Mouse (Mus musculus): ENCODE measurements around the gene Rc3h2. TPM values are rescaled to one million over a fixed set of nuclear protein-coding genes. Genes with fewer than 3 reads are reported as not detected.

The Rc3h2 gene
- polyA plus RNA-seq (2015; fragmentation: Nextera tagmentation; extraction: Ambion mirVana), result 10.8 and 12.1 TPM in 2 replicates

DNA sequence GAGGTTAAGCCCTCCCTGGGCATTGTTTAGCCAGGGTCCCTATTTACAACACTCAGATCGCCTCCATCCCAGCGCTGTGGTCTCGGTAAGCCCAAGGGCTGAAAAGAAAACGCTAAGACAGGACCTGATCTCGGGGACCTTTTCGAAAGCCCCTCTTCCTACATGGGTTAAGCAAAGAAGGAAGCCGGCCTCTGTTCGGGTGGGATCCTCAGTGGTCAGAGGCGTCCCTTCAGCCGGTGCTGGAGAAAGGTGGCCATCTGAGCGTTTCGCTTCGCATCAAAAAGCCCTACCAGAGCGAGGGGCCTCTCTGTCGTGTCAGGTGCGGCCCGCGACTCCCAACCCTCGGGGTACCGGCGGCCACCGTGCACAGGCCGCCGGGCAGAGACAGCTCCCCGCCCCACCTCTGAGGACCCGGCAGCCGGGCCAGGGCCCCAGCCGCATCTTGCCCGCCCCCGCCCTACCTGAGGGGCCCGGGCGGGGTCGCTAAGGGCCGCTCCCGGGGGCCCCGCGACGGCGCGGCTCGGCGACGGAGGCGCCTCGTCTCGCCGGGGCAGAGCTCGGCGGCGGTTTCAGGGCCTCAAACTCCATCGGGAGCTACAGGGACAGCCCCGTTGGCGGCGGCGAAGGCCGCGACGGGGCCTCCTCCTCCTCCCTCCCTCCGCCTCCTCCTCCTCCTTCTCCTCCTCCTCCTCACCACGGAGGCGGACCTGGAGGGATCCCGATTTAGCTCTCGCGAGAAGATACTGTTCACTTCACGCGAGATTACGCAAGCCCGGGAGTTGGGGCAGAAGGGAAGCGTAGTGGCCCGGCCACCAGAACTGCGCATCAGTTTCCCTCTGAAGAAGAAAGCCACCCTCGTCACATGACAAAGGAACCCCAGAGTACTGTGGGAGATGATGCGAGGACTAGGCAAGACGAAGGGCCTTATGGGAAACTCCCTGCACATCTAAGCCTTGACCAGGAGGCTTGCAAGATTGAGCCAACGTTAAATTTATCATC lies at the start of gene Rc3h2:
TSS of gene Rc3h2 (minus strand) at position 598 of the 999 bp plus-strand sequence.
- Histone ChIP-seq H3K4me3 (replicated peaks) (peak within 1 kb of the TSS; percentile 93), H3K4me1 (replicated peaks) (no peaks in the 10 kb centered on the region), H3K9ac (peak within 1 kb of the TSS; percentile 91), H3K4me2 (replicated peaks) (peak within 1 kb of the TSS; percentile 76), H3K36me3 (no peaks in the 10 kb centered on the region), H3K27ac (peak within 1 kb of the TSS; percentile 96), H3K27me3 (replicated peaks) (no peaks in the 10 kb centered on the region), H3K9me3 (no peaks in the 10 kb centered on the region)
- ATAC-seq, result peak; percentile 98
- WGBS, result under 1% methylated on average over 70 of the region's 75 CpGs

DNA sequence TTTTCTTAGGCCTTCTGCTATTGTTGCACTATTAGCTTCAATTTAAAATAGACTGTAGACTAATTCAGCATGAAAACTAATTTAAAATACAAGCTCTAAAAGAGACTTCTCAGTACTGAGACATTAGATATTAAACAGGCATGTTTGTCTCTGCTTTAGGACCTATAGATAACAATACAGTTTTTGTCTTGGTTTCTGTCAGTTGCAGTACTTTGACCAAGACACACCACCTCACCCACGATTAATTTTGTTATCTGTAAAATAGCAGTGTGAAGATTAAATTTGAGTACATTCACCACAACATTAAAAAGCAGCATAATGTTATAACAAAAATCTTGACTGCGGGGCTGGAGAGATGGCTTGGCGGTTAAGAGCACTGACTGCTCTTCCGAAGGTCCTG lies 43.6 kb upstream of the Rc3h2 start:
- ATAC-seq, result no peak
- H3K27ac ChIP-seq, result no peak overlapping the region
- H3K4me3 ChIP-seq (replicated peaks), result no peak overlapping the region
- no peak overlapping the region for H3K4me2 ChIP-seq (replicated peaks)
- H3K9ac ChIP-seq, result no peak overlapping the region
- H3K36me3 ChIP-seq, result 0 out of 2 replicates have a peak, but pooled peaks cover 2% of the 10 kb centered on the region
- no peaks in the 10 kb centered on the region for H3K27me3 ChIP-seq (replicated peaks)
- no peaks in the 10 kb centered on the region for H3K4me1 ChIP-seq (replicated peaks)
- no peaks in the 10 kb centered on the region for H3K9me3 ChIP-seq
- 86% methylated on average over 4 of the region's 4 CpGs for WGBS

DNA sequence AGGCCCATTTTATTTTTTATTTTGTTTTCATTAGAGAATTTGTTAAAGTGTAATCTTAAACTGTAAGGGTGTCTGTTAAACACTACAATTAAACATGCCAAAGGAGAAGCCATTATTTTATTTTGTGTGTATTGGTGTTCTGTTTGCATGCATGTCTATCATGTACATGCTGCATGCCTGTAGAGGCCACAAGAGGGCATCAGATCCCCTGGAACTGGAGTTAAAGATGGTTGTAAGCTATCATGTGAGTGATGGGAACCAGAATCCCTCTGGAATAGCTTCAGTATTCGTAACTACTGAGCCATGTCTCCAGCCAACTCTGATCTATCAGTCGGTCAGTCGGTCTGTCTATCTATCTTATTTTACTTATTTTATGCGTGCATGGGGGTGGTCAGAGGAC lies 38.0 kb upstream of the Rc3h2 start:
- Histone ChIP-seq H3K9me3 (no peaks in the 10 kb centered on the region), H3K4me2 (replicated peaks) (no peak overlapping the region), H3K9ac (no peak overlapping the region), H3K4me1 (replicated peaks) (no peaks in the 10 kb centered on the region), H3K4me3 (replicated peaks) (no peak overlapping the region), H3K27ac (no peak overlapping the region), H3K36me3 (no peaks in the 10 kb centered on the region), H3K27me3 (replicated peaks) (no peaks in the 10 kb centered on the region)
- no peak for ATAC-seq
- 94% methylated on average over 4 of the region's 4 CpGs for WGBS

GRCm38 (mm10) chr2:37452376-37452760 lies 29.7 kb upstream of the Rc3h2 start:
- WGBS, result 0% methylated on average over 21 of the region's 24 CpGs
- Histone ChIP-seq H3K4me1 (replicated peaks) (peaks cover 5% of the 10 kb centered on the region; the same call in 1 of the 2 replicates), H3K4me3 (replicated peaks) (peak overlapping the region; percentile 93), H3K9ac (peak overlapping the region; percentile 95), H3K4me2 (replicated peaks) (peak overlapping the region; percentile 73), H3K27me3 (replicated peaks) (no peaks in the 10 kb centered on the region), H3K36me3 (no peaks in the 10 kb centered on the region), H3K9me3 (no peaks in the 10 kb centered on the region), H3K27ac (peak overlapping the region; percentile 86)
- ATAC-seq, result peak; percentile 91

- Histone ChIP-seq H3K4me1 (replicated peaks) (peaks cover 5% of the 10 kb centered on the region; the same call in 1 of the 2 replicates), H3K27ac (peak overlapping the region; percentile 86), H3K4me3 (replicated peaks) (peak overlapping the region; percentile 93), H3K27me3 (replicated peaks) (no peaks in the 10 kb centered on the region), H3K9me3 (no peaks in the 10 kb centered on the region), H3K9ac (peak overlapping the region; percentile 95), H3K36me3 (no peaks in the 10 kb centered on the region), H3K4me2 (replicated peaks) (peak overlapping the region; percentile 73)
- 6% methylated on average over 44 of the region's 44 CpGs for WGBS
- peak; percentile 98 for ATAC-seq
Observed at GRCm38 (mm10) chr2:37451667-37452375, 29.1 kb upstream of the Rc3h2 start.

DNA sequence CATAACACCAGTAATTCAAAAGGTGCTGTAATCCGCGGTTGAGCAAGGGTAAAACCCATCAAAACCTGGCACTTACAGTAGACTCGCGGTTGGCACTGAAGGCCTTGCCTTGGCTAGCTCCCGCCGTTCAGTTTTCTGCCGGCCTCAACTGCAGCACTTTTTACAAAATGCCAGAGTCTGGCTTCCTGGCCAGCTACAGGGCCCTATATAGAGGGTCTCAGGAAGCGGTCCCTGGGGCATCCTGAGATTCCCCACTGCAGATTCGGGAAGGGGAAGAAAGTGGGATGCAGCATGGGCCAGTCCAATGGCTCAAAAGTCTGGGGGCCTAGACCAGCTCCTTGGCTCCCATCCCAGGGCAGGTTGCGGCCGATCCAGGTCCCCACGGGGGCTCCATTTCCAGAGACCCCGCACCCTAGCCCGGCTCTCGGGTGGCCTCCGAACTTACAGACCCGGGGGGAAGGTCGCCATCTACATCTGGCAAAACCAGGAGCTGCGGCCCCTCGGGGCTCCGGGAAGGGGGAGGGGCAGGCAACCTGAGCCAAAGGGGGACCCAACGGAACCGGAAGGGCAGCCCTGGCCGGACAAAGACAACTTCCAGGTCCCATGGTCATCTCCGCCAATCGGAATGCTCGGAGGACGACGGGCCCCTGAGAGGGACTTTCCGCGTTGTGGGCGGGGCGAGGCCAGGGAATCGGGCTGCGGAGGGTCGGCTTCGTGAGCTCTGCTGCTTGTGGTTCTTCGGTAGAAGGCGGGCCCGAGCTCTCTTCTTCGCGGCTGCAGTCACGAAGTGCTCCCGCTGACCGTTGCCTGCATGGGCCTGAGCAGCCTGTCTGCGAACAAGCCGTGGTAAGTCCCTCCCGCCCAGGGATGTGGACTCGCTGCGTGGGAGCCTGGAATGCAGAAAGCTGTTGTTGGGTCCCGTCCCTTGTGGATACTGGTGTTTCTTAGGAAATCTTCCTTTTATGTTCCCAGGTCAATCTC lies 20.2 kb upstream of the Rc3h2 start, which contains the start of the genes Zbtb26, Zbtb6 and Rabgap1:
TSS of gene Zbtb26 (minus strand) at position 525 of the 981 bp plus-strand sequence.
TSS of gene Zbtb6 (minus strand) at position 561 of the 981 bp plus-strand sequence.
TSS of gene Rabgap1 (plus strand) at position 669 of the 981 bp plus-strand sequence.
- Histone ChIP-seq H3K36me3 (no peaks in the 10 kb centered on the region), H3K27me3 (replicated peaks) (no peaks in the 10 kb centered on the region), H3K4me3 (replicated peaks) (peak within 1 kb of the TSS; percentile 85), H3K4me2 (replicated peaks) (peak within 1 kb of the TSS; percentile 65), H3K27ac (peak within 1 kb of the TSS; percentile 83), H3K9ac (peak within 1 kb of the TSS; percentile 75), H3K4me1 (replicated peaks) (no peaks in the 10 kb centered on the region), H3K9me3 (no peaks in the 10 kb centered on the region)
- ATAC-seq, result peak; percentile 100
- WGBS, result under 1% methylated on average over 51 of the region's 51 CpGs

DNA sequence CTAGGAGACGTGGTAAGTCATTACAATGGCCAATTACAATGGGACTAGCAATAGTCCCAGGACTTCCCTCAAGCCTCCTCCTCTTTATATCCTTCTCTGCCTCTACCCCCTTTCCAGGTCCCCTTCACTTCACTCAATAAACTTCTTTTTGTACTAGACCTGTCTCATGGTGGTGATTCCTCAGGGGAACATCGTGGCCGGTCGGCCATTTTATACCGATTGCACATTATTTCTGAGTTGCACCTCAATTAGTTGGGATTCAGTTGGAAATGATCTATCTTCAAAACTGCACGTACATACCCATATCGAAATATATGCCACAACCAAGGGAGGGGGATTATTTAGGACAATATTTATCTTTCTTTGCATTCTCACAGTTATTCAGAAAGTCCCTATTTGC lies 8.9 kb upstream of the Rc3h2 start:
- ATAC-seq, result peak; percentile 17
- 25% methylated on average over 7 of the region's 7 CpGs for WGBS
- Histone ChIP-seq H3K4me3 (replicated peaks) (peak overlapping the region; percentile 65), H3K27me3 (replicated peaks) (no peaks in the 10 kb centered on the region), H3K4me2 (replicated peaks) (peak overlapping the region; percentile 75), H3K4me1 (replicated peaks) (0 out of 2 replicates have a peak, but pooled peaks cover 7% of the 10 kb centered on the region), H3K9ac (peak overlapping the region; percentile 72; the same call in 1 of the 2 replicates), H3K9me3 (no peaks in the 10 kb centered on the region), H3K36me3 (no peaks in the 10 kb centered on the region; the same call in 1 of the 2 replicates), H3K27ac (peak overlapping the region; percentile 95)

DNA sequence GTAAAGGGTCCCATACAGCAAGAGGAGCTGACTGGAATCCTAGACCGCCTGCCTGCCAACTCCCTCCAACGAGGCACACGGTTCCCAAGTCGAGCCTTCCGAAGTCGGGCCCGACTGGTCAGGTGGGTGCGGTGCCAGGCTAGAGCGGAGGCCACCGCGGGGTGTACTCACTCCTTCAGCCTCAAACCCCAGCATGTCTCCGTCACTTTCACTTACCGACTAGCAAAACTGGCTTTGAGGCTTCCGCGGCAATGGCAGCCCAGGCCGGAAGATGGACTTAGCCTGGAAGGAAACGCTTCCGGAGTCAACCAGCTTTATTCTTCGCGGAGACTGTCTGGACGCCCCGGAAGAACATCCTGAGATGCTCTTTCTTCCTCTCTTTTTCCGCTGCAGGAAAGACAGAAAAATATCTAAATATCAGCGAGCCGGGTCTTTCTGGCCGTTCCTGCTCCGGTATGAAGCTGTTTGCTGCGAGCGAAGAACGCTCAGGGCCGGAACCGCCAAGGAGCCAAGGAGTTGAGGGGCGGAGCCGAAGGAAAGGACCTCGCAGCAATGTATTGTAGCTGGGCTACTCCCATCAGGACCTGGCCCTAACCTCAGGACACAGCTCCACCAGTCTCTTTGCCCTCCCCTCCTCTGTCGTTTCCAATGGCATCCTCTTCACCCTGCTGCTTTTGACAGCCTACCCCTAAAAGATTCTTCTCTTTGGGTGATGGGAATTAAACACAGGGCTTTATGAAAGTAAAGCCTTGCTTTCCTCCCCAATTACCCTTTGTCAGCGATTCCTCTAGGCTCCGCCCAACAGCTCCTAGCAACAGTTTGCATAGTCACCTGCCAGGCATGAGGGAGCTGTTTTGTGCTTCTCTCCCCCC lies 8.1 kb upstream of the Rc3h2 start:
- Histone ChIP-seq H3K4me2 (replicated peaks) (peak overlapping the region; percentile 75), H3K9me3 (no peaks in the 10 kb centered on the region), H3K9ac (peak overlapping the region; percentile 72), H3K27ac (peak overlapping the region; percentile 95), H3K36me3 (no peaks in the 10 kb centered on the region; the same call in 1 of the 2 replicates), H3K4me1 (replicated peaks) (0 out of 2 replicates have a peak, but pooled peaks cover 7% of the 10 kb centered on the region), H3K27me3 (replicated peaks) (no peaks in the 10 kb centered on the region), H3K4me3 (replicated peaks) (peak overlapping the region; percentile 65)
- peak; percentile 94 for ATAC-seq
- 0% methylated on average over 38 of the region's 38 CpGs for WGBS

DNA sequence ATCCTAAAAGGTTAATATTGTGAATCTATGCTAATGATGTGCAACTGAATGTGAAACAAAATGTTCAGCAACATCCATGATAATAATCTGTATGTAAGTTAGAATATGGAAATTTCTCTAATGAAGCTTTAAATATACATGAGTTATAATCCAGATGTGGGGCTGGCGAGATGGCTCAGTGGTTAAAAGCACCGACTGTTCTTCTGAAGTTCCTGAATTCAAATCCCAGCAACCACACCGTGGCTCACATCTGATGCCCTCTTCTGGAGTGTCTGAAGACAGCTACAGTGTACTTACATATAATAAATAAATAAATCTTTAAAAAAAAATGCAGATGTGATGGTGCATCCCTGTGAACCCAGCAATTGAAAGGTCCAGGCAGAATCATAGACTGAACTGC lies 968 bp upstream of the Rc3h2 start:
- no peak overlapping the region for H3K9ac ChIP-seq
- no peaks in the 10 kb centered on the region for H3K4me1 ChIP-seq (replicated peaks)
- no peak overlapping the region for H3K4me3 ChIP-seq (replicated peaks)
- H3K36me3 ChIP-seq, result no peaks in the 10 kb centered on the region
- H3K9me3 ChIP-seq, result no peaks in the 10 kb centered on the region
- H3K27ac ChIP-seq, result no peak overlapping the region
- no peaks in the 10 kb centered on the region for H3K27me3 ChIP-seq (replicated peaks)
- 69% methylated on average over 3 of the region's 3 CpGs for WGBS
- no peak for ATAC-seq
- H3K4me2 ChIP-seq (replicated peaks), result no peak overlapping the region

DNA sequence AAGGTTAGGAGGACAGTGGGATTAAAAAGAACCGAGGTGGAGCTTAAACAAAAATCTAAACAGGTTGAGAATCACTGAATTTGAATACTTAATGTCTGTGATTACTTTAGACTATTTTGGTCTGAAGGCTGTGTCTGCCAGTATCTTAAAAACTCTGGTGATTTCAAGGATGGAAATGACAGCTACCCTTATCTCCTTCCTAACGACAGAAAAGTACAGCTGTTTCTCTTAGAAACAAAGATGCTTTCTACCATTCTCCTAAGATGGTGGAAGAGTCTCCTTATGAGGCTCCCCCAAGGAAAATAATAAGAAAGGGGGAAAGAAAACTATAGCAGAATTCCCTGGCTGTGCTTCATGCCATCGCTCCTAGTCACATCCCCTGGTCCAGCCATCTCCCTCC lies 800 bp downstream of the Rc3h2 start:
- peak overlapping the region; percentile 96 for H3K27ac ChIP-seq
- WGBS, result 7% methylated on average over 3 of the region's 3 CpGs

More for the DNA sequence above, 800 bp downstream of the Rc3h2 start:
- no peaks in the 10 kb centered on the region for H3K36me3 ChIP-seq
- H3K4me1 ChIP-seq (replicated peaks), result no peaks in the 10 kb centered on the region
- peak overlapping the region; percentile 93 for H3K4me3 ChIP-seq (replicated peaks)
- peak overlapping the region; percentile 91 for H3K9ac ChIP-seq
- H3K9me3 ChIP-seq, result no peaks in the 10 kb centered on the region
- H3K4me2 ChIP-seq (replicated peaks), result peak overlapping the region; percentile 76
- no peak for ATAC-seq
- H3K27me3 ChIP-seq (replicated peaks), result no peaks in the 10 kb centered on the region

Data from intestine, embryonic 15.5 days (tissue).